Mouse (Mus musculus) small intestine, adult 2 months (tissue): Measurements from ENCODE around the gene Slc25a31.

Experiments used
- CTCF ChIP-seq: fragments of 200-500 bp; IDR thresholded peaks from 2 replicates; pipeline ENCODE4 v1.5.1; 2012; ENCODE audit warnings: low read depth, mild to moderate bottlenecking, control low read depth, inconsistent platforms, low read length, moderate library complexity, mixed read lengths; ENCODE audit not compliant: insufficient replicate concordance, insufficient read length; ENCODE audit errors: extremely low read depth
- POLR2A ChIP-seq: fragments of 200-500 bp; IDR thresholded peaks from 2 replicates; pipeline ENCODE4 v1.6.1; 2012; ENCODE audit warnings: low read depth, mild to moderate bottlenecking, control low read depth, inconsistent platforms, low read length, moderate library complexity

- TF ChIP-seq POLR2A (no peak), CTCF (no peak)
These were observed 15.2 kb upstream of the Slc25a31 start for GRCm38 (mm10) chr3:40693435-40693834.
